Mouse (Mus musculus): ENCODE measurements around the gene Cux1. TPM values are rescaled to one million over a fixed set of nuclear protein-coding genes. Genes with fewer than 3 reads are reported as not detected.

Cux1 gene
- polyA plus RNA-seq, 1 experiment from 2014 or later = 112 TPM

DNA sequence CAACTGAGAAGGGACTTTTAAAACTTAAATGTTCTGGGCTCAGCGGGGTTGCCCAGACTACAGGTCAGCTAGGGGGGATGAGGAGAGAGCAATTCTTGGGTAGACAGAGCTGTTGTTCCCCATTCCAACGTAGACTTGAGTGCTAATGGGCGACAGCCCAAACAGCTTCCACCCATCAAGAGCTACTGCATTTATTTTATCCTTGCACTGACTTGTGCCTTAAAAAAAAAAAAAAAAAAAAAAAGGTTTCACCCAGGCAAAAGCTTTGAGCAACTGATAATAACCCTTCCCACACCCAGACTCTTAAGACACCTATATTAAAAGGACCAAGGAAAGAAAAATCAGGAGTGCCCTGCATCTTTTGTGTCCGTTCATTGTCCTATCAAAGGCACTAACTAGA lies 4.2 kb downstream of the Cux1 start:
- no peak overlapping the region for H3K9ac ChIP-seq (replicated peaks; ENCODE audit: low read length)
- WGBS = 75% methylated on average over 4 of the region's 4 CpGs
- no peak overlapping the region for H3K4me2 ChIP-seq (ENCODE audit: low read length)

DNA sequence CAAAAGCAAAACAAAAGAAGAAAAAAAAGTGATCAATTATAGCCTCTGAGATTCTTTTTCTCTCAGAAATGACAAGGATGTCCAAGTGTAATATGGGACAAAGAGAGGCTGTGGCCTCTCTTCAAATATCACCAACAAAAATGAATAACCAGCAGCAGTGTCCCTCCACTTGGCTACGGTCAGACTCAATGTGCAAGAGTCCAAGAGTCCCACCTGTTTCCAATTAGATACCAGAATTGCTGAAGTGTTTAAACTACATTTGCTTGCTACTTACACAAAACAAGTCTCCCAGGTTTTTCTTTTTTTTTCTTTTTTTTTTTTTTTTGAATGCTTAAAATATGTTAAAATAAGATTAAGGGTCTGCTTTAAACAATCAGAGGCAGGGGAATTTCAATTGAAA lies 5.1 kb downstream of the Cux1 start:
- ATAC-seq (ENCODE audit: low FRiP score, low TSS enrichment) = no peak
- Histone ChIP-seq H3K9ac (replicated peaks; ENCODE audit: low read length) (no peak overlapping the region), H3K4me2 (ENCODE audit: low read length) (no peak overlapping the region), H3K4me3 (replicated peaks; ENCODE audit: low read depth, low read length) (no peak overlapping the region), H3K4me1 (ENCODE audit: control insufficient read depth, insufficient read depth, low read length) (peaks cover 27% of the 10 kb centered on the region), H3K9me3 (ENCODE audit: control insufficient read depth, low read length) (no peaks in the 10 kb centered on the region), H3K27ac (replicated peaks; ENCODE audit: low read depth, low read length) (no peak overlapping the region), H3K27me3 (ENCODE audit: control insufficient read depth, insufficient read depth, low read length) (no peaks in the 10 kb centered on the region), H3K36me3 (ENCODE audit: control insufficient read depth, insufficient read depth, low read length) (0 out of 2 replicates have a peak, but pooled peaks cover 3% of the 10 kb centered on the region)
- 80% methylated on average over 1 of the region's 1 CpGs for WGBS
- DNase-seq = no peak

More for the DNA sequence above, 4.2 kb downstream of the Cux1 start:
- Histone ChIP-seq H3K4me1 (ENCODE audit: control insufficient read depth, insufficient read depth, low read length) (peaks cover 27% of the 10 kb centered on the region), H3K27ac (replicated peaks; ENCODE audit: low read depth, low read length) (no peak overlapping the region), H3K27me3 (ENCODE audit: control insufficient read depth, insufficient read depth, low read length) (0 out of 2 replicates have a peak, but pooled peaks cover 4% of the 10 kb centered on the region), H3K36me3 (ENCODE audit: control insufficient read depth, insufficient read depth, low read length) (no peaks in the 10 kb centered on the region), H3K9me3 (ENCODE audit: control insufficient read depth, low read length) (no peaks in the 10 kb centered on the region), H3K4me3 (replicated peaks; ENCODE audit: low read depth, low read length) (no peak overlapping the region)
- ATAC-seq (ENCODE audit: low FRiP score, low TSS enrichment) = no peak
- DNase-seq = no peak

DNA sequence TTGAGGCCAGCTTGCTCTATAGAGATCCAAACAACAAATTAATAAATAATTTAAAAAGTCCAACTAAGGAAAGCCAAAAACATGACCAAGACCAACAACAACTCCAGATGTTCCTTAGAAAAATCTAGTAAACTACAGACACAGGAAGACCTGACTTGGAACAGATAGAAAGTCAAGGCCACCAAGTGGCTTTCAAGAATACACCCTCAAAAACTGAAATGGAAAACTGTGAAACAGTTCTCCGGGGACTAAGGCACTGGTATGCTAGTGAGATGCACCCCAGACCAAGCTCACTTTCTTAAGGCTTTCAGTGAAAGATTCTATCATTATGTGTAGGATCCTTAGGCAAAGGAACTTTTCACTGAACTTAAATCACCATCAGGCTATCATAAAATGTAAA lies 5.6 kb downstream of the Cux1 start:
- DNase-seq (no peak), ATAC-seq (ENCODE audit: low FRiP score, low TSS enrichment) (no peak)
- H3K9ac ChIP-seq (replicated peaks; ENCODE audit: low read length) = no peak overlapping the region
- no peak overlapping the region for H3K4me2 ChIP-seq (ENCODE audit: low read length)
- no peak overlapping the region for H3K4me3 ChIP-seq (replicated peaks; ENCODE audit: low read depth, low read length)
- WGBS = 95% methylated on average over 1 of the region's 1 CpGs
- H3K36me3 ChIP-seq (ENCODE audit: control insufficient read depth, insufficient read depth, low read length) = 0 out of 2 replicates have a peak, but pooled peaks cover 3% of the 10 kb centered on the region
- H3K9me3 ChIP-seq (ENCODE audit: control insufficient read depth, low read length) = no peaks in the 10 kb centered on the region
- no peak overlapping the region for H3K27ac ChIP-seq (replicated peaks; ENCODE audit: low read depth, low read length)
- H3K27me3 ChIP-seq (ENCODE audit: control insufficient read depth, insufficient read depth, low read length) = no peaks in the 10 kb centered on the region
- peaks cover 27% of the 10 kb centered on the region for H3K4me1 ChIP-seq (ENCODE audit: control insufficient read depth, insufficient read depth, low read length)

DNA sequence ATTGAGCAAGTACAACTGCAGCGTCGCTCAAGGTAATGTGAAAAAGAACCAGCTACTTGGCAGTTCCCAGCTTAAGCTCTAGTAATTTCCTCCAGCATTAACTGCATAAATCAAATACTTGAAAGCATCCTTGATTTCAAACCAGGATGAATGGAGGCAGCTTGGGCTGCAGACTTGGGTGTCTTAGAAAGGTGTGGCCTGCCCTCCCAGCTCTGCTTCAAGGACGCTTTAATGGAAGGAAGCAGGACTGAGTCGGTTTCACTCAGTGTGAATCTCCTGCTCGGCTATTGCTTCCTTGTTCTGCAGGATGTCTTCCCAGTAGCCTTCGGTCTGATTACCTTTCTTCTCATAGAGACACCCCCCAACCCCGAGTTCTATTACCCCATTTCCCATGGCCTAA lies 6.6 kb downstream of the Cux1 start:
- ATAC-seq (ENCODE audit: low FRiP score, low TSS enrichment) (no peak), DNase-seq (no peak)
- Histone ChIP-seq H3K4me1 (ENCODE audit: control insufficient read depth, insufficient read depth, low read length) (peaks cover 27% of the 10 kb centered on the region), H3K27me3 (ENCODE audit: control insufficient read depth, insufficient read depth, low read length) (no peaks in the 10 kb centered on the region), H3K9me3 (ENCODE audit: control insufficient read depth, low read length) (no peaks in the 10 kb centered on the region), H3K36me3 (ENCODE audit: control insufficient read depth, insufficient read depth, low read length) (0 out of 2 replicates have a peak, but pooled peaks cover 3% of the 10 kb centered on the region), H3K4me3 (replicated peaks; ENCODE audit: low read depth, low read length) (no peak overlapping the region), H3K4me2 (ENCODE audit: low read length) (no peak overlapping the region), H3K9ac (replicated peaks; ENCODE audit: low read length) (no peak overlapping the region), H3K27ac (replicated peaks; ENCODE audit: low read depth, low read length) (no peak overlapping the region)
- 82% methylated on average over 7 of the region's 7 CpGs for WGBS

DNA sequence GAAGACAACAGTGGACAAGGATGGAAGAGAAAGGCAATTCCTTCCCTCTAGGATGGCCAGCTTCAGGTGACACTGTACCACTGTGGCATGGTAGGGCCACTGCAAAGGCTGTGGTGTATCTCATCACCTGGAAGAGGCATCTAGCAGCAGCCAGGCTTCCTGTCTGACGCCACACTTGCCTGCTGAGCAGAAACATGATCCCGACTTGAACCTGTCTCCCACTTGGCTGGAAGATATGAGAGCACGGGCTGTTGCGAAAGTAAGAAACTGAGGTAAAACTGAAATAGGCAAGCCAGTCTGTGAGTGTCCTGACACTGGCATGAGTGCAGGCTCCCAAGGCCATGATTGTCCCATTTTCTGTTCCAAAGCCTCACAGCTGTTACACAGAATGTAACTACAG lies 9.8 kb downstream of the Cux1 start:
- H3K36me3 ChIP-seq (ENCODE audit: control insufficient read depth, insufficient read depth, low read length) = 0 out of 2 replicates have a peak, but pooled peaks cover 3% of the 10 kb centered on the region
- DNase-seq = no peak
- H3K4me1 ChIP-seq (ENCODE audit: control insufficient read depth, insufficient read depth, low read length) = 0 out of 2 replicates have a peak, but pooled peaks cover 10% of the 10 kb centered on the region
- WGBS = 89% methylated on average over 4 of the region's 4 CpGs
- H3K9ac ChIP-seq (replicated peaks; ENCODE audit: low read length) = no peak overlapping the region
- H3K9me3 ChIP-seq (ENCODE audit: control insufficient read depth, low read length) = no peaks in the 10 kb centered on the region
- ATAC-seq (ENCODE audit: low FRiP score, low TSS enrichment) = no peak
- no peak overlapping the region for H3K4me2 ChIP-seq (ENCODE audit: low read length)
- no peaks in the 10 kb centered on the region for H3K27me3 ChIP-seq (ENCODE audit: control insufficient read depth, insufficient read depth, low read length)
- no peak overlapping the region for H3K4me3 ChIP-seq (replicated peaks; ENCODE audit: low read depth, low read length)
- no peak overlapping the region for H3K27ac ChIP-seq (replicated peaks; ENCODE audit: low read depth, low read length)

DNA sequence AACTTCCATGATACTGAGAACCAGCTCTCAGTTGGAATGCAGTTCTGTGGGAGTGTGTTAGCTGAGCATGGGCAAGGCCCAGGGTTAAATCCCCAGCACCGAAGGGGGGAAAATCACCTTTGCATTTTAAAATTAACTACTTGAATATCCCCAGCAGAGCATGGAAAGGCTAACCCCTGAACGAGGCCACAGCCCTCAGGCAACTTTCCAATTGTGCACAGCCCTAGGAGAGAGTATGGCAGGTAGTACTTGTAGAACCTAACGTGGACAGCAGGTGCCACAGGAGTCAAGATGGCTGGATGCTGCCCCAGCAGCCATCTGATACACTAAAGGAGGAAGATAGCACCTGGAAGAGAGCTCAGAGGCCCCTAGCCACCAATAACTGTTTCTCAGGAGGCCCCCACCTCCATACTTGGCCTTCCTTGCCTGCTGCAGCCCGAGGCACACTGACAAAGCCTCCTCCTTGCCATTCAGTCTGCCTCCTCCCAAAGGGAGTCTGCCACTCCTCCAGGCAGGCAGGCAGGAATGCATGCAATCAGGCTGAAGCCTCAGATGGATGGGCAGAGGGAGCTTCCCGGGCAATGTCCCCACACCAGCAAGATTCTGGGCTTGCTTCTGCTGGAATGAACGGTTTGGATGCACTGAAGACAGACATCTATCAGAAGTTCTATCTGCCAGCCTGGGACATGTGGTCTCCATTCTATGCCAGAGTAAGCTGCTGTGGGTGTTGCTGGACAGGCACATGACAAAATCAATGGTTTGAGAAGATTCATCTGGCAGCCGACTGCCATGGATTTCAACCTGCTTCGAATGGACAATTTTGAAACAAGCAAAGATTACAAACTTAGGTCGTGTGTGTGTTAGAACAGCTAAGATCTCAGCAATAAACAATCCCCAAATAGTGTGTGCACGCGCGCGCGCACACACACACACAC lies 10.7 kb downstream of the Cux1 start:
- WGBS = 80% methylated on average over 14 of the region's 14 CpGs
- DNase-seq (no peak), ATAC-seq (ENCODE audit: low FRiP score, low TSS enrichment) (no peak)
- 0 out of 2 replicates have a peak, but pooled peaks cover 3% of the 10 kb centered on the region for H3K36me3 ChIP-seq (ENCODE audit: control insufficient read depth, insufficient read depth, low read length)
- no peak overlapping the region for H3K27ac ChIP-seq (replicated peaks; ENCODE audit: low read depth, low read length)
- H3K9ac ChIP-seq (replicated peaks; ENCODE audit: low read length) = no peak overlapping the region
- no peak overlapping the region for H3K4me2 ChIP-seq (ENCODE audit: low read length)
- H3K9me3 ChIP-seq (ENCODE audit: control insufficient read depth, low read length) = no peaks in the 10 kb centered on the region
- H3K4me3 ChIP-seq (replicated peaks; ENCODE audit: low read depth, low read length) = no peak overlapping the region
- H3K27me3 ChIP-seq (ENCODE audit: control insufficient read depth, insufficient read depth, low read length) = no peaks in the 10 kb centered on the region
- H3K4me1 ChIP-seq (ENCODE audit: control insufficient read depth, insufficient read depth, low read length) = 0 out of 2 replicates have a peak, but pooled peaks cover 11% of the 10 kb centered on the region

DNA sequence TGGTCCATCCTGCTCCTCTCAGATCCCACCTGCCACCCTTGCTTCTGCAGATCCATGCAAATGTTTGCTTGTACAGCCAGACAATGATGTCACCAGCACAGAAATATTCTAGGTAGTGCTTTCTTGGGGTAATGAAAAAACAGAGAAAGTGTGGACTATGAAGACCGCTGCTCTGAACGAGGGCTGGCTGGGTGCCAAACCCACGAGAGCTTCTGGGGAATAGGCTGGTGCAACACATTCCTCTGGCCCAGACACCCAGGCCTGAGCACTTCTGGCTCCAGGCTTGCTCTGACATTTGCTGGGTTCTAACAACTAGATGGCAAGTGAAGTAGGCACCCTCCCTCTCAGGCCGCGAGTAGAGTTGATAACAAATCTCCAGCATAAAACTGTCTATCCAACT lies 11.6 kb downstream of the Cux1 start:
- Histone ChIP-seq H3K4me3 (replicated peaks; ENCODE audit: low read depth, low read length) (no peak overlapping the region), H3K9ac (replicated peaks; ENCODE audit: low read length) (no peak overlapping the region), H3K36me3 (ENCODE audit: control insufficient read depth, insufficient read depth, low read length) (0 out of 2 replicates have a peak, but pooled peaks cover 3% of the 10 kb centered on the region), H3K4me1 (ENCODE audit: control insufficient read depth, insufficient read depth, low read length) (peaks cover 17% of the 10 kb centered on the region; the same call in 1 of the 2 replicates), H3K27ac (replicated peaks; ENCODE audit: low read depth, low read length) (no peak overlapping the region), H3K9me3 (ENCODE audit: control insufficient read depth, low read length) (no peaks in the 10 kb centered on the region), H3K4me2 (ENCODE audit: low read length) (no peak overlapping the region), H3K27me3 (ENCODE audit: control insufficient read depth, insufficient read depth, low read length) (no peaks in the 10 kb centered on the region)
- ATAC-seq (ENCODE audit: low FRiP score, low TSS enrichment) (no peak), DNase-seq (peak; percentile 68)
- 55% methylated on average over 5 of the region's 5 CpGs for WGBS

DNA sequence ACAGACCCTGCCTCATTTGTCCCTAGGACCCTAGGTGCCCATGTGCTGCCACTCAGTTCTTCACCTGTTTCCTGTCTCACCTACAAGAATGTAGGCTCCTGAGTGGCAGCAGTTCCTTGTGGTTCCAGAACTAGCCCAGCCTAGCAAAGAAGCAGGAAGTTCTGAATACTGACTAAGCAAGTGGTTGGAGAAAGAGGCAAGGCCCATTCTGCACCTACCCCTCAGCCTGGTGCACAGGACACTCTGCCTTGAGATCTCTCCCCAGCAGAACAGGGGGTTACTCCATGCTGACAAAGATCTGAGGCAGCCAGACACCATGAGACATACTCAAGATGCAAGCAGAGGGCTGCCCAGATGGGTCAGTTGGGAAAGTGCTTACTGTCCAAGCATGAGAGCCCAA lies 14.5 kb downstream of the Cux1 start:
- H3K36me3 ChIP-seq (ENCODE audit: control insufficient read depth, insufficient read depth, low read length) = 0 out of 2 replicates have a peak, but pooled peaks cover 3% of the 10 kb centered on the region
- no peak overlapping the region for H3K4me2 ChIP-seq (ENCODE audit: low read length)
- H3K27me3 ChIP-seq (ENCODE audit: control insufficient read depth, insufficient read depth, low read length) = no peaks in the 10 kb centered on the region
- ATAC-seq (ENCODE audit: low FRiP score, low TSS enrichment) = no peak
- no peaks in the 10 kb centered on the region for H3K9me3 ChIP-seq (ENCODE audit: control insufficient read depth, low read length)
- no peak overlapping the region for H3K9ac ChIP-seq (replicated peaks; ENCODE audit: low read length)
- no peak overlapping the region for H3K4me3 ChIP-seq (replicated peaks; ENCODE audit: low read depth, low read length)
- peaks cover 15% of the 10 kb centered on the region; the same call in 1 of the 2 replicates for H3K4me1 ChIP-seq (ENCODE audit: control insufficient read depth, insufficient read depth, low read length)
- no peak for DNase-seq
- no peak overlapping the region for H3K27ac ChIP-seq (replicated peaks; ENCODE audit: low read depth, low read length)

DNA sequence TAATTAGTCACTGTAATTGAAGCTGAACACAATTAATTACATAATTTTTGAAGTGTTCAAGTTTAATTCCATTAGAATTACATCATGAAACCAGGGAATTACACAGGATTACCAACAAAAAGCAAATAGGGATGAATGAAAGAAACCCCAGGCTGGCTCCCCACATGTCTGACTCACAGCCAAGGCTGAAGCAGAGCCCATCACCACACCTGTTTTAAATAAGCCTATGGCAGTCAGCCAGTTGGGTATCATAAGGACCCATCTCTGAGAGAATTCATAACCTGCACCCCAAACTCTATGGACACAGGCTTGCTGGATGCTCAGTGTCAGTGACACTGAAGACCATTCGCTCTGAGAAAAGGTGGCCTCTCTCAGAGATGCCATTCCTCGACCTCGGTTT lies 15.2 kb downstream of the Cux1 start:
- no peaks in the 10 kb centered on the region for H3K9me3 ChIP-seq (ENCODE audit: control insufficient read depth, low read length)
- H3K4me3 ChIP-seq (replicated peaks; ENCODE audit: low read depth, low read length) = no peak overlapping the region
- H3K4me2 ChIP-seq (ENCODE audit: low read length) = no peak overlapping the region
- no peak for DNase-seq
- WGBS = 91% methylated on average over 3 of the region's 3 CpGs
- no peaks in the 10 kb centered on the region for H3K27me3 ChIP-seq (ENCODE audit: control insufficient read depth, insufficient read depth, low read length)
- peaks cover 15% of the 10 kb centered on the region; the same call in 1 of the 2 replicates for H3K4me1 ChIP-seq (ENCODE audit: control insufficient read depth, insufficient read depth, low read length)
- ATAC-seq (ENCODE audit: low FRiP score, low TSS enrichment) = no peak
- H3K27ac ChIP-seq (replicated peaks; ENCODE audit: low read depth, low read length) = no peak overlapping the region
- no peak overlapping the region for H3K9ac ChIP-seq (replicated peaks; ENCODE audit: low read length)
- H3K36me3 ChIP-seq (ENCODE audit: control insufficient read depth, insufficient read depth, low read length) = no peaks in the 10 kb centered on the region
